Mouse (Mus musculus): ENCODE results near the gene Ehd1.

- TF ChIP-seq CTCF (IDR thresholded peaks at IDR 0.05; ENCODE audit: low read depth) (peak; percentile 86), EP300 (optimal IDR thresholded peaks at IDR 0.05) (no peak)
Observed at GRCm38 (mm10) chr19:6306586-6306985, 30.1 kb downstream of the Ehd1 start.
